Mouse (Mus musculus) naive thymus-derived CD4-positive, alpha-beta T cell, adult 5 months (primary cell): Measurements from ENCODE around the gene Cmip. TPM values are rescaled to one million over a fixed set of nuclear protein-coding genes. Genes with fewer than 3 reads are reported as not detected.

Source experiments
- polyA plus RNA-seq: library from polyadenylated mRNA; unstranded; fragments of 100-300 nt; shearing (Covaris generic); gene quantifications from one replicate; pipeline ENCODE4 v1.2.1, GENCODE M21; 2017

Cmip gene
- 101 TPM for polyA plus RNA-seq

GRCm38 (mm10) chr8:117257029-117257820 lies at the start of gene Cmip:
Gene Cmip, plus strand, starts transcription at chr8:117257064.

GRCm38 (mm10) chr8:117498179-117498914 lies 241.5 kb downstream of the Cmip start, which contains the start of gene Plcg2:
Gene Plcg2, plus strand, starts transcription at chr8:117498291.

Other genes starting within 250 kb of the Cmip start
- gene Pkd1l2, start 174.6 kb upstream of the Cmip start, polyA plus RNA-seq, result 0.06 TPM
- not detected for gene Bco1, start 161.2 kb upstream of the Cmip start, polyA plus RNA-seq
- 3.2 TPM for gene Gan, start 98.9 kb upstream of the Cmip start, polyA plus RNA-seq
- 0.07 TPM for gene Plcg2, start 241.2 kb downstream of the Cmip start, polyA plus RNA-seq